Mouse (Mus musculus) A20 (cell line): ENCODE measurements at regions not wholly inside any gene's neighbourhood (a gene's known extent, or its start where the extent isn't known, plus 50 kb on each side); places are given as distances from the start of the nearest gene placed in this dataset.

Experiments used
- DNase-seq: peaks from one replicate; pipeline ENCODE4 v3.0.0-alpha.2; 2011; ENCODE audit warnings: low read depth, low spot score

- no peak for DNase-seq
Measured at GRCm38 (mm10) chr3:103513411-103513810, 61.6 kb upstream of the Syt6 start.

DNA sequence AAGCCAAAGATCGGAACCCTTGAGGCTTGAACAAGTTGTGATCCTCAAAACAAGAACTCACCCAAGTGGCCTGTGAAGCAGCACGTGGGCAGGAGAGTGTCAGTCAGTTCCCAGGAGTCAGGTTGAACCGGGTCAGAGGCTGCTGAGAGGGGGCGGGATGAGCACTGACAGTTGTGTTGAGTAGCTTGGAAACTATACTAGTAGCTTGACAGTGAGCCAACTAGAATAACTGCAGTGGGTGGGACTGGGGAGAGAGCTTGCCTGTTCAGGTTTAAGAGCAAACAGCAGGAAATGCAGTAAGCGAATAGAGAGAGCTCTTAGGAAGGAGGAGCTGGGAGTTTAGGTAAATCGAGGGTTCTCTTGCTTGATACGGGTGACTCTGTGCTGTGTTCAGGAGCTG, 61.0 kb upstream of the Syt6 start:
- no peak for DNase-seq

- no peak for DNase-seq
Measured at GRCm38 (mm10) chr3:103515946-103516345, 59.1 kb upstream of the Syt6 start.

DNA sequence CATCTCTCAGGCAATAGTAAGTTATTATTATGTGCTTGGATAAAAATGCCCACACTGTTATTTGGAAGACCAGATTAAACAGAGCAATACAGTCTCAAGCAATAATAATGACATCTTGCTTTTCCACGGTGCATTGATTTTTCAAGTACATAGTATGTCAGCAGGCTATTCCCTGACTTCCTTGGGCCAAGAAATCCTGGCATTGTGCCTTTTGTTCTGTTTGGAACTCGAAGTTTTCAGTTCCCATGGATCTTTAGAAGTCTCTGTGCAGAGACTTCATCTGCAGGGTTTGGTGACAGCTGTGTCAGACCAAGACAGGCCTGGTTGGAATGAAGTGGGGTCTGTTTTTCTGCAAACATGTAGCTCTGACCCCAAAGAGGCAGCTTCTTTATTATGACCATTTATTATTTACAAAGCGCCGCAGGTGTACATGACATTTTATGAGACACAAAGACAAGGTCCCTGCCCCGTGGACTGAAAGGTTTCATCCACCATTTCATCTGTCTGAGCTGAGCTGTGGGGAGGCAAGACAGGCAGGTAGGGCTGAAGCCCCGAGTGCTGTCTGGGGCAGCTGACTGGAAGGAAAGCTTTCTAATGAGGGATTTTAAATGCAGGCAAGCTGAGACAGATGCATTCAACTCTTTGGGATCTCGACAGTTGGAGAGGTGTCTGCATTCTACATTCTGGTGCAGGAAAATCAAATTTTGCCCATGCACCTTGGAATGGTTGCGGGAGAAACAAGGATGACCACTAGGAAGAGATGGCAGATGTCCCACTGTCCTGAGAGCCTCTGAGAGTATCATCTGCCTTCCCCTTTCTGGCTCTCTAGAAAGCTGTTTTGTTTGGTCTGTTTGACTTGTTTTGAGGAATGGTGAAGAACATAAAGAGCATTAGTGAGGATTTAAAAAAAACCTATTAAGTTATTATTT, 57.4 kb upstream of the Syt6 start:
- DNase-seq, result no peak

DNA sequence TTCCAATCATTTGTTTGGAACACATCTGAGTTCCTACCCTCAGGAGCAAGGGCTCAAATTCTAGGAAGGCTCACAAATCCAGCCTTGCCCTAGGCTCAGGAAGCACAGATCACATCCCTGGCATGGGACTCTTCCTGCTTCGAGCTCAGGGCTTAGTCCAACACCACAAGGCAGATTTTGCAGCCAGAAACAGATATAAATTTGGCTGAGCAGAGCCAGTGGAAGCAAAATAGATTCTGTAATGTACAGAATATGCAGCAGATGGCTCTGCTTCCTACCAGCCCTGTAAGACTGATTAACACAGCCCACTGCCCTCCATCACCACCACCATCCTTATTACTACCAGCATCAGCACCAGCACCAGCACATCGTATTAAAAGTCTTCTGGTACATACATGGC, 56.4 kb upstream of the Syt6 start:
- no peak for DNase-seq
